Mouse (Mus musculus) midbrain, postnatal 0 days (tissue): ENCODE results near the gene Tceal9. TPM values are rescaled to one million over a fixed set of nuclear protein-coding genes. Genes with fewer than 3 reads are reported as not detected.

ENCODE experiments used
- ATAC-seq: fragments of 200-750 bp; cut with Nextera tagmentation; 2 replicates; pipeline ENCODE4 v1.8.0; 2017; ENCODE audit warnings: moderate number of reproducible peaks, mild to moderate bottlenecking, moderate TSS enrichment, moderate library complexity; ENCODE audit not compliant: low FRiP score
- DNase-seq: peaks from one replicate; pipeline ENCODE4 v3.0.0-alpha.2; 2015; ENCODE audit warnings: low spot score
- H3K27ac ChIP-seq: fragments of 300-500 bp; sonication (generic); 2 replicates; pipeline ENCODE4 v1.5.1; 2014; ENCODE audit warnings: low read depth, mild to moderate bottlenecking, low read length, mixed read lengths
- H3K27me3 ChIP-seq: fragments of 300-500 bp; sonication (generic); 2 replicates; pipeline ENCODE4 v1.6.1; 2014; ENCODE audit warnings: low read length, control low read depth, mixed read lengths; ENCODE audit not compliant: insufficient read depth
- H3K36me3 ChIP-seq: fragments of 300-500 bp; sonication (generic); 2 replicates; pipeline ENCODE4 v1.6.1; 2014; ENCODE audit warnings: low read length, control low read depth, mixed read lengths; ENCODE audit not compliant: insufficient read depth
- H3K4me1 ChIP-seq: fragments of 300-500 bp; sonication (generic); 2 replicates; pipeline ENCODE4 v1.6.1; 2014; ENCODE audit warnings: mild to moderate bottlenecking, control low read depth, antibody characterized with exemption, low read length, mixed read lengths; ENCODE audit not compliant: insufficient read depth
- H3K4me2 ChIP-seq: fragments of 300-500 bp; sonication (generic); 2 replicates; pipeline ENCODE4 v1.6.1; 2014; ENCODE audit warnings: low read depth, mild to moderate bottlenecking, low read length, mixed read lengths; ENCODE audit not compliant: poor library complexity, severe bottlenecking
- H3K4me3 ChIP-seq: fragments of 300-500 bp; sonication (generic); 2 replicates; pipeline ENCODE4 v1.5.1; 2014; ENCODE audit warnings: low read depth, mild to moderate bottlenecking, low read length, moderate library complexity
- H3K9ac ChIP-seq: fragments of 300-500 bp; sonication (generic); replicated peaks from 2 replicates; pipeline ENCODE4 v1.6.1; 2014; ENCODE audit warnings: mild to moderate bottlenecking, low read length, moderate library complexity, mixed read lengths; ENCODE audit not compliant: poor library complexity, severe bottlenecking
- H3K9me3 ChIP-seq: fragments of 300-500 bp; sonication (generic); 2 replicates; pipeline ENCODE4 v1.6.1; 2016; ENCODE audit warnings: low read length, control low read depth
- CTCF ChIP-seq: IDR thresholded peaks from 2 replicates; pipeline ENCODE4 v1.5.1; 2016; ENCODE audit warnings: antibody characterized with exemption, mild to moderate bottlenecking
- WGBS: fragments of 180-500 bp; shearing (Covaris S2); extraction: QIAGEN DNeasy Blood & Tissue Kit; methylation state at CpG from one replicate; pipeline ENCODE4 v1.1.7; 2014; 5-methylcytosine and 5-hydroxymethylcytosine counted together
- polyA plus RNA-seq: library from polyadenylated mRNA; unstranded; fragments of >200 nt; fragmentation: Nextera tagmentation; extraction: Ambion mirVana; gene quantifications from 2 replicates; pipeline ENCODE4 v1.2.1, GENCODE M21; 2015
- total RNA-seq: library from RNA; depleted of rRNA; stranded (reverse); fragments of >200 nt; gene quantifications from 2 replicates; pipeline ENCODE4 v1.2.3, GENCODE M21; 2014

The Tceal9 gene
- total and polyA plus RNA-seq, 2 experiments from 2014 or later: 71.2 to 259 TPM

DNA sequence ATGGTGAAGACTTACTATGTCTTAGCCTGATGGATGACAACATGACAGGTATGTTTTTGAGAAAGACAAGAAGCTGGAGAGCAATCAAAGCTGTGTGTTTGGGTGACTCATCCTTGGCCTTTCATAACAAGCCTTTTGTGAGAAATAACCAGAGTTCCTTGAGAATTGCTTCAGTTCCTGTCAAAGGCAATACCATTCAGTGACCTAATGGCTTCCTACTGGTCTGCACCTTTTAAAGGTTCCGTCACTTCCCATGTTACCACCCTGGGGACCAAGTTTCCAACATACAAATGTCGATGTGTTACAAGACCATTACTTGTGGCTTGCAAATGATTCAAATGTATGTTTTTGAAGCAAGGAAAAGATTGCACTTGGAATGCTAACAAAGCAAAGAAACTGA is 1.7 kb upstream of the Tceal9 start:
- H3K4me3 ChIP-seq: no peak overlapping the region
- no peak overlapping the region for H3K9ac ChIP-seq
- no peaks in the 10 kb centered on the region for H3K36me3 ChIP-seq
- ATAC-seq (no peak), DNase-seq (no peak)
- H3K27me3 ChIP-seq: no peaks in the 10 kb centered on the region
- H3K4me1 ChIP-seq: no peaks in the 10 kb centered on the region
- no peak overlapping the region for H3K27ac ChIP-seq
- no peaks in the 10 kb centered on the region for H3K9me3 ChIP-seq
- no peak for TF ChIP-seq CTCF
- 92% methylated on average over 2 of the region's 2 CpGs for WGBS
- H3K4me2 ChIP-seq: no peak overlapping the region

DNA sequence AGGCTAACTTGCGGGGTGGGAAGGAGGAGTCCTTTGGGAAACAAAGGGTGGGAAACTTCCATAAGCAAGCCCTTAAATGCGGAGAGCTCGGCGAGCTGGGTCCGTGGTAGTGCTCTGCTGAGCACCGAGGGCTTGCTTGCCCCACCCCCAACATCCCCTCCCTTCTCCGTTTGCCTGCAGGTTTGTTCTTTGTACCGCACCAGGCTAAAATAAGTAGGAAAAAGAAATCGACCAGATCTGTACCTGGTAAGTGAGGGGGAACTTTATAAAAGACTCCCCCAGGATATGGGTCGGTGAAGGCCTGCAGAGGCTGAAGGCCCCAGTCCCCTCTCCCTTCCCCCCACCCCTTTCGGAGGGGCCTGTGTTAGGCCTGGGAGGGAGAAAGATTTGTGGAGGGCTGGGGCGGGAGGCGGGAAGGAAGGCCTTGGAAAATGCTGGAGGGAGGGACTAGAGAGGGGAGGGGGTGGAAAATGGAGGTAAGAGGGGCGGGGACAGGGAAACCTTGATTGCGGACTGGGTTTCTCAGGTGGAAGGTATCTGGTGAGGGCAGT is 717 bp downstream of the Tceal9 start:
- H3K27ac ChIP-seq: peak overlapping the region; percentile 73
- no peaks in the 10 kb centered on the region for H3K4me1 ChIP-seq
- peak overlapping the region; percentile 52 for H3K4me3 ChIP-seq
- no peak for TF ChIP-seq CTCF
- H3K36me3 ChIP-seq: no peaks in the 10 kb centered on the region
- no peaks in the 10 kb centered on the region for H3K9me3 ChIP-seq
- H3K4me2 ChIP-seq: peak overlapping the region; percentile 49
- peak; percentile 54 for DNase-seq
- H3K27me3 ChIP-seq: no peaks in the 10 kb centered on the region
- WGBS: 15% methylated on average over 13 of the region's 15 CpGs
- H3K9ac ChIP-seq: peak overlapping the region; percentile 64
- ATAC-seq: peak; percentile 82

DNA sequence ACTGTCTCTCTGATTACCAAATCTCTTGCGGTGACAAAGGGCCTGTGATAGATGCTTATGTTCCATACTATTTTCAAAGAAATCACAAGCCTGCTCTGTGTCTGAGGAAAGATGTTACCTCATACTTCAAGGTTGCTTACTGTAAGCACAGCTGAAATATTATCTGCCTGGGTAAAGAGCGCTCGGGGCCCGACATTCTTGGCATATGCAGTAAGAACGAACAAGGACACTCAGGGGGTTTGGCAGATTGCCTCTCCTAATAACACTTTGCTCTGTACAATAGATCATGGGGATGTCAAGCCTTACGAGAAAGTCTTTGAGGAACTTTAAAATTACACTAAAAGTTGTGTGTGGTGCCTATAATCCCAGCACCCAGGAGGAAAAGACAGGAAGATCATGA is 3.9 kb downstream of the Tceal9 start:
- Histone ChIP-seq H3K27ac (no peak overlapping the region), H3K9ac (no peak overlapping the region), H3K4me2 (no peak overlapping the region), H3K9me3 (no peaks in the 10 kb centered on the region), H3K4me1 (no peaks in the 10 kb centered on the region), H3K4me3 (no peak overlapping the region), H3K36me3 (no peaks in the 10 kb centered on the region), H3K27me3 (no peaks in the 10 kb centered on the region)
- ATAC-seq (no peak), DNase-seq (no peak)
- WGBS: 79% methylated on average over 6 of the region's 6 CpGs
- TF ChIP-seq CTCF: no peak

DNA sequence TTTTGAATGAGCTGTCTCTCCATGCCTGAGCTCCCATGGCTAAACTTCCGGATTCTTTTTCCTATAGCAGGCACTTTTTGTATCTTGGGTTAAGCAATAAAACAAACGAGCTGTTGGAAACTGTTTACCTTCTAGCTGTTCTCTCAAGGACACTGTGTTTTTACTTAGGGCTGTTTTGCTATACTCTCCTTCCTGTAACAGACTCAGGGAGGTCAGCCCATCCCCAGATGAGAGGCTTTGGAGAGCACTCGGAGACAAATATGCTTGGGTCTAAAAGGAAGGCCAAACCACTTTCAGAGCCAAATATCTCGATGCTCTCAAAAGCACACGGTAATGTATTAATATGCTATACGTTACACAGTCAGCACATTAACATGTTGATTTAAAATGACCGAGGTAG is 4.8 kb downstream of the Tceal9 start:
- H3K36me3 ChIP-seq: no peaks in the 10 kb centered on the region
- H3K4me3 ChIP-seq: no peak overlapping the region
- no peak overlapping the region for H3K27ac ChIP-seq
- no peak for ATAC-seq
- no peak for TF ChIP-seq CTCF
- H3K9me3 ChIP-seq: no peaks in the 10 kb centered on the region
- DNase-seq: no peak
- WGBS: 78% methylated on average over 7 of the region's 7 CpGs
- no peak overlapping the region for H3K4me2 ChIP-seq
- no peaks in the 10 kb centered on the region for H3K27me3 ChIP-seq
- no peaks in the 10 kb centered on the region for H3K4me1 ChIP-seq
- H3K9ac ChIP-seq: no peak overlapping the region

DNA sequence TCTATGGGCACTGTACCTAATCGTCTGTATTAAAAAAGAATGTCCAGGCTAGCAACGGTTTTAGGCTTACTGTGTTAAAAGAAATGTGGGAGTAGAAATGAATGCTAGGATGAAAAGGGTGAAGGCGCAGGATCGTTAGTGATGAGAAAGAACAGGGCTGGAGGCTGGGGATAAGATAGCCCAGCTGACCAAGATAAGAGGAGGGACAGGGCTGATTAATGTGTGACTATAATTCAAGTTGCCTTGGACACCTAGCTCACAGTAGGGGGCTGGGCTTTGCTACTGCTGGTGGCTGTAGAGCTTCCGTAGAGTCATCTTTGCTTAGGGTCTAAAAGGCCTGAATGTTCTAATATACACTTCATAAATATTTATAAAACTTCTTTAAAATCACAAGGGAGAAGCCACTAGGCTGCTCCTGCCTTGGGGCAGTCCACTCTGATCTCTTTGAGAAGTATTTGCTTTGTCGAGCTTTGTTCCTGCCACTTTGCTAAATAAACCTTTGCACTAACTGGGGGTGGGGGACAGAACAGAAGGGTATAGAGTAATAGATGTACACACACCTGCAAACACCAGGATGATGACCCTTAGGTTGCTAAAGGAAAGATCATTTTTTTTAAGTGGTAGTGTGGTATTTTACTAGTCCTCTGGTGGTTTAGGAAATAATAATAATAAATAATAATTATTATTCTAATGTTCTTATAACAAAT is 7.3 kb downstream of the Tceal9 start:
- DNase-seq: no peak
- 47% methylated on average over 6 of the region's 6 CpGs for WGBS
- Histone ChIP-seq H3K4me1 (no peaks in the 10 kb centered on the region), H3K9me3 (no peaks in the 10 kb centered on the region), H3K9ac (no peak overlapping the region), H3K27me3 (no peaks in the 10 kb centered on the region), H3K4me2 (no peak overlapping the region), H3K27ac (no peak overlapping the region), H3K4me3 (no peak overlapping the region), H3K36me3 (no peaks in the 10 kb centered on the region)
- no peak for TF ChIP-seq CTCF
- no peak for ATAC-seq

DNA sequence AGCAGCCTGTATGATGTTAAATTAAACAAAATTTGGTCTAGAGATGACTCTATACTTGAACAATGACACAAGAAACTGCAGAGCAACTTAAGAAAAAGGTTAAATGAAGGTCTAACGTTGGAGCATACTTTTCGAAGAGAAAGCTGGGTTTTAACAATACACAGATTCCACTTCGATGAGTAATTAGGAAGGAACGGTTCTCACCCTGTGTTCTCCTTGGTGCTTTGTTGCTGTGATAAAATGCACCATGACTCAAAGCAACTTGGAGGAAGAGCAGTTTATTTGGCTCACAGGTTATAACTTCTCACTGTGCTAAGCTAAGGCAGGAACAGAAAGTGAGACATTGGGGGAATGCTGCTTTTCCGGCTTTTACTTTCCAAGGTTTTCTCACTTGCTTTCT is 22.8 kb downstream of the Tceal9 start:
- ATAC-seq (no peak), DNase-seq (no peak)
- Histone ChIP-seq H3K36me3 (no peaks in the 10 kb centered on the region), H3K9me3 (no peaks in the 10 kb centered on the region), H3K4me2 (no peak overlapping the region), H3K4me1 (no peaks in the 10 kb centered on the region), H3K27ac (no peak overlapping the region), H3K27me3 (no peaks in the 10 kb centered on the region), H3K9ac (no peak overlapping the region), H3K4me3 (no peak overlapping the region)
- 83% methylated on average over 5 of the region's 5 CpGs for WGBS
- no peak for TF ChIP-seq CTCF
